Mouse (Mus musculus) liver, embryonic 13.5 days (tissue): ENCODE measurements around the gene Myb. TPM values are rescaled to one million over a fixed set of nuclear protein-coding genes. Genes with fewer than 3 reads are reported as not detected.

Source experiments
- ATAC-seq: fragments of 200-750 bp; cut with Nextera tagmentation; 2 replicates; pipeline ENCODE4 v1.8.0; 2017; ENCODE audit warnings: low read depth, mild to moderate bottlenecking, moderate number of reproducible peaks, moderate library complexity
- DNase-seq: peaks from one replicate; pipeline ENCODE4 v3.0.0; 2022
- H3K27ac ChIP-seq: fragments of 300-500 bp; sonication (generic); 2 replicates; pipeline ENCODE4 v1.5.1; 2015; ENCODE audit warnings: moderate library complexity, mild to moderate bottlenecking, inconsistent platforms
- H3K27me3 ChIP-seq: fragments of 300-500 bp; sonication (generic); 2 replicates; pipeline ENCODE4 v1.6.1; 2015; ENCODE audit warnings: mild to moderate bottlenecking, inconsistent platforms
- H3K36me3 ChIP-seq: fragments of 300-500 bp; sonication (generic); 2 replicates; pipeline ENCODE4 v1.6.1; 2015; ENCODE audit warnings: mild to moderate bottlenecking, inconsistent platforms
- H3K4me1 ChIP-seq: fragments of 300-500 bp; sonication (generic); replicated peaks from 2 replicates; pipeline ENCODE4 v1.6.1; 2015; ENCODE audit warnings: inconsistent platforms
- H3K4me2 ChIP-seq: fragments of 300-500 bp; sonication (generic); 2 replicates; pipeline ENCODE4 v1.6.1; 2015; ENCODE audit warnings: inconsistent platforms, mild to moderate bottlenecking, moderate library complexity
- H3K4me3 ChIP-seq: fragments of 300-500 bp; sonication (generic); replicated peaks from 2 replicates; pipeline ENCODE4 v1.5.1; 2015; ENCODE audit warnings: mild to moderate bottlenecking, inconsistent platforms
- H3K9ac ChIP-seq: fragments of 300-500 bp; sonication (generic); 2 replicates; pipeline ENCODE4 v1.6.1; 2015; ENCODE audit warnings: mild to moderate bottlenecking, inconsistent platforms
- H3K9me3 ChIP-seq: fragments of 300-500 bp; sonication (generic); replicated peaks from 2 replicates; pipeline ENCODE4 v1.6.1; 2016; ENCODE audit warnings: inconsistent platforms
- WGBS: fragments of 180-500 bp; shearing (Covaris S2); methylation state at CpG from one replicate; pipeline ENCODE4 v1.1.7; 2015; ENCODE audit not compliant: insufficient replicate concordance; 5-methylcytosine and 5-hydroxymethylcytosine counted together
- polyA plus RNA-seq: library from polyadenylated mRNA; unstranded; fragments of >200 nt; fragmentation: Nextera tagmentation; extraction: Ambion mirVana; gene quantifications from 2 replicates; pipeline ENCODE4 v1.2.1, GENCODE M21; 2015

Myb gene
- polyA plus RNA-seq, 1 experiment from 2014 or later = 15.0 TPM

DNA sequence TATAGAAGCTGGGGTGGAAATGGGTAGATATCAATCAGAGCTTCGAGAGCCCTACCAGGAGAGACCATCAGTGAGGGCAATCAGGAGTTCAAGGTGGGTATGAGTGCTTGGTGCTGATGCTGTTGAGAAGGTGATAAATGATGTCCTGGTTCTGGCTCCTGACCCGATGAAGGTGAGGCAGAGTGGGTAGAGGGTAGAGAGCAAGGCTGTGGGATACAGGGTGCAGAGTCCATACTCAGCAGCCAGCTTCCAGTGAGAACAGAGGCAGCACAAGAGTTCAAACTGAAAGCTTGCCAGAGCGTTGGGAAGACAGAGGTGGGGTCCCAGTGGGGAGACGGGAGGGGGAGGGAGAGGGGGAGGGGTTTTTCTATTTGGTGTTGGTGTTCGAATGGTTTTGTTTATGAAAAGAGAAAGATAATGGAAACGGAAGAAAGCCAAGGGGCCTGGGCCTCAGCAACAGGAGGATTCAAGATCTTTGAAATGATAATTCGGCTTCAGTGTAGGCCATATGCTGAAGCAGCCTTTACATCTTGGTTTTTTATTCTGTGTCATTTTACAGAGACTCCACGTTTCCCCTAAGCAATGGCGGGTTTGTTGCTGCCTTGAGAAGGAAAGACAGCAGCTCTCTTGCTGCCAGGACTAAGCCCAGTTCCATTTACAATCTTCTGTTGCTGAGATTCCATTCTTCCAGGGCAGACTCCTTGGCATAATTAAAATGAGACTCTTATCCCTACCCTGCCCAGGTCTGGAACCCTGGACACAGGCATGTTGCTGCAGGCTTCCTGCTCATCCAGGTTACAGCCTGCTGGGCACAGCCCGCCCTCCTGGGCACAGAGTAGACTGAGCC lies 32.5 kb upstream of the Myb start:
- Histone ChIP-seq H3K36me3 (no peaks in the 10 kb centered on the region), H3K9me3 (no peaks in the 10 kb centered on the region), H3K27ac (peak overlapping the region; percentile 20), H3K27me3 (no peaks in the 10 kb centered on the region), H3K9ac (0 out of 2 replicates have a peak overlapping the region, but pooled peaks have one; percentile 12), H3K4me2 (peak overlapping the region; percentile 24), H3K4me1 (peaks cover 74% of the 10 kb centered on the region), H3K4me3 (no peak overlapping the region)
- no peak for DNase-seq
- no peak for ATAC-seq
- 12% methylated on average over 10 of the region's 10 CpGs for WGBS

- H3K27ac ChIP-seq = peak overlapping the region; percentile 47; the same call in 1 of the 2 replicates
- no peak overlapping the region for H3K9ac ChIP-seq
- no peaks in the 10 kb centered on the region for H3K27me3 ChIP-seq
- 69% methylated on average over 10 of the region's 10 CpGs for WGBS
- H3K36me3 ChIP-seq = no peaks in the 10 kb centered on the region
- no peaks in the 10 kb centered on the region for H3K9me3 ChIP-seq
- peaks cover 72% of the 10 kb centered on the region for H3K4me1 ChIP-seq
- DNase-seq = no peak
- no peak for ATAC-seq
- H3K4me3 ChIP-seq = no peak overlapping the region
- no peak overlapping the region for H3K4me2 ChIP-seq
These were observed 31.7 kb upstream of the Myb start for GRCm38 (mm10) chr10:21192436-21192835.

DNA sequence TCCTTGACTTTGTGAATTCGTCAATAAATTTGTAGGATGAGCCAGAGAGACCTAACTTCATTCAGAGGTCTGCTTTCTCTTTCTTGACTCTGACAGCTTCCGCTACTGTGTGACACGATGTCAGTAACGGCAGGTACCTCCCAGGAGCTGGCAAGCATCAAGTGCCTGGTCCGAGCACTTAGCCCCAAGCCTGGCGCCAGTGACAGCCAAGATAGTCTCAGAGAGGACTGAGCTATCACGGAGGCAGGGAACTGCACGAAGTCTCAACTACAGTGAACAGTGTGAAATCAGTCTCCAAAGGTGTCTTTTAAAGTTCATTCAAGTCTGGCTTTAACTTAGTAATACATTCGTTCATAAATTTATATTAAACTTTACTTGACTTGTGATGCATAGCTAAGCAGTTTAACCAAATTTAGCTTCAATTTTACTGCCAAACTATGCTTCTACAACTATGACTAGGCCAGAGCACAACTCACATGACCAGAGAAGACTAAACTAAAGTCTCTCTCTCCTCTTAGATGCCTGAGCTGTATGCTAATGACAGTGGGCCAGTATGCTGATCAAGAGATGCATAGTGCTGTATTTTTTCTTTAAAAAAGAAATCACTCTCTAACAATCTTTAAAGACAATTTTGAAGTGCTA lies 29.1 kb upstream of the Myb start:
- Histone ChIP-seq H3K36me3 (no peaks in the 10 kb centered on the region), H3K9me3 (no peaks in the 10 kb centered on the region), H3K4me2 (no peak overlapping the region), H3K27ac (no peak overlapping the region), H3K4me3 (no peak overlapping the region), H3K27me3 (no peaks in the 10 kb centered on the region), H3K4me1 (peaks cover 59% of the 10 kb centered on the region), H3K9ac (no peak overlapping the region)
- ATAC-seq (no peak), DNase-seq (no peak)
- WGBS = 57% methylated on average over 9 of the region's 9 CpGs

DNA sequence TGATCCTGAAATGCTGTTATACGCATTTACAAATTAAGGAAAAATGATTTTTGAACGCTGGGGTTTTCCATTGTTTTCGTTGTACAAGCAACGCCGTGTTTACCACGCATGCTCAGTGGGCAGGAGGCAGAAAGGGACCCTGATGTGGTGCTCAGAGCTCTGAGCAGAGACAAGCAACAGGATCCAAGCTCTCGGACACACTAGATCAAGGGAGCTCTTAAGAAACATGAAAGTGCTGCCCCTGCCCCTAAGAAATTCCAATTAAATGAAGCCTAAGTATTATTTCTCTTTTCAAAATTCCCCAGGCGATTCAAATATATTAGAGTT lies 28.5 kb upstream of the Myb start:
- ATAC-seq (no peak), DNase-seq (no peak)
- H3K4me1 ChIP-seq = peaks cover 53% of the 10 kb centered on the region
- no peak overlapping the region for H3K27ac ChIP-seq
- H3K9me3 ChIP-seq = no peaks in the 10 kb centered on the region
- H3K9ac ChIP-seq = peak overlapping the region; percentile 61
- no peaks in the 10 kb centered on the region for H3K27me3 ChIP-seq
- WGBS = 18% methylated on average over 8 of the region's 8 CpGs
- no peaks in the 10 kb centered on the region for H3K36me3 ChIP-seq
- peak overlapping the region; percentile 68 for H3K4me2 ChIP-seq
- peak overlapping the region; percentile 64 for H3K4me3 ChIP-seq

DNA sequence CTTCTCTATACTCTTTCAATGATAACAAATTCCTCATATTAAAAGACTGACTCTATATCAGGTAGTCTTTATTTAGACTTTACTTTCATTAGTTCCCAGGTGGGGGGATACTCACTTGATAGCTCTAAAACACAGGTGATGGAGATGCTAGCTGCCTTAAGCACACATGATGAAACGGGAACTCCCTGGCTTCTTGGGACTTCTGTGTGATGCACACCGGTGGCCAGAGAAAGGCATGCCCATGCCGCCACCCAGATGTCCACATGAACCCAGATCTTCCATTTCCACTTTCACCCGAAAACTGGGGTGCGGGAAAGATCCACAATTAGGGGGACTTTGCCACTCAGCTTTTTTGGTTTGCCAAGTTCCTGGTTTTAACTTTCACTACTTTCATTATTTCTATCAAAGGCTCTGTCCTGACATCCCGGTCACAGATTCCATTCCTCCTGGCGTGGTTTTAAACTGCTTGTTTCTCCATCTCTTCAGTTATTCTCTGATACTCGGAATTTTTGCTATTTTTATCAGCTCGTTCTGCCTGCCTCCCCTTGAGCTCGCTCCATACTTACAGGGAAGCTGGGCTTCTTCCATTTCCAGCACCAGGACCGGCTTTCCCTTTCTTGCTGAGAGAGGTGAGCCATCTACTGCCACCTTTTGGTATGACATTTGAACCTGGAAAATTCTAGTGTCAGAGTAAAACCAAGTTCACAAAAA lies 27.9 kb upstream of the Myb start:
- Histone ChIP-seq H3K27me3 (no peaks in the 10 kb centered on the region), H3K9ac (peak overlapping the region; percentile 61), H3K4me2 (peak overlapping the region; percentile 68), H3K27ac (no peak overlapping the region), H3K4me1 (peaks cover 48% of the 10 kb centered on the region), H3K9me3 (no peaks in the 10 kb centered on the region), H3K36me3 (no peaks in the 10 kb centered on the region), H3K4me3 (peak overlapping the region; percentile 64)
- WGBS = 12% methylated on average over 11 of the region's 11 CpGs
- DNase-seq (peak; percentile 48), ATAC-seq (no peak)

DNA sequence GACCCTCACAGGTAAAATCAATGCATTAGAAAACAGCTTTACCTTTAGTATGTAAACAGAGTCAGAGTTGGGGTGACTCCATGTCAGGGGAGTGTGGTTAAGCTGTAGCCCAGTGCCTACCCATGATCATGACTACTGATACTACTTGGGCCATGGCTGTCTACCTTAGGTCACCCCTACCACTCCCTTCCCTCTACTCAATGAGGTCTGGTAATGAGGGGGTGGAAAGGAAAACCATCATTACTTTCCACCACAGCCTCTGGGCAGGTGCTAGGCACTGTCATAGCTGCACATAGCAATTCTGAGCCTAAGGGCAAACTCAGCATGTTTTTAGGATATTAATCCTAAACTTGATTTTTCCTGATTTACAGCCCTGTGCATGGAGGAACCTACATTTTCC lies 27.1 kb upstream of the Myb start:
- no peak for DNase-seq
- H3K4me1 ChIP-seq = peaks cover 39% of the 10 kb centered on the region
- H3K27me3 ChIP-seq = no peaks in the 10 kb centered on the region
- ATAC-seq = no peak
- H3K9ac ChIP-seq = no peak overlapping the region
- no peak overlapping the region for H3K4me3 ChIP-seq
- H3K27ac ChIP-seq = no peak overlapping the region
- no peak overlapping the region for H3K4me2 ChIP-seq
- H3K36me3 ChIP-seq = no peaks in the 10 kb centered on the region
- no peaks in the 10 kb centered on the region for H3K9me3 ChIP-seq

- DNase-seq = no peak
- H3K4me2 ChIP-seq = peak overlapping the region; percentile 36
These were observed 25.9 kb upstream of the Myb start for GRCm38 (mm10) chr10:21186733-21187132.

GRCm38 (mm10) chr10:21178711-21179110 lies 17.9 kb upstream of the Myb start:
- H3K4me1 ChIP-seq = no peaks in the 10 kb centered on the region
- H3K9me3 ChIP-seq = no peaks in the 10 kb centered on the region
- H3K4me3 ChIP-seq = no peak overlapping the region
- H3K36me3 ChIP-seq = no peaks in the 10 kb centered on the region
- H3K27me3 ChIP-seq = no peaks in the 10 kb centered on the region
- H3K9ac ChIP-seq = no peak overlapping the region
- DNase-seq (no peak), ATAC-seq (no peak)
- no peak overlapping the region for H3K27ac ChIP-seq
- no peak overlapping the region for H3K4me2 ChIP-seq
- WGBS = 40% methylated on average over 5 of the region's 5 CpGs

More at GRCm38 (mm10) chr10:21186733-21187132, 25.9 kb upstream of the Myb start:
- no peaks in the 10 kb centered on the region for H3K9me3 ChIP-seq
- H3K27ac ChIP-seq = no peak overlapping the region; the same call in 1 of the 2 replicates
- no peak overlapping the region for H3K4me3 ChIP-seq
- peak; percentile 66 for ATAC-seq
- no peak overlapping the region for H3K9ac ChIP-seq
- WGBS = 8% methylated on average over 5 of the region's 5 CpGs
- no peaks in the 10 kb centered on the region for H3K36me3 ChIP-seq
- no peaks in the 10 kb centered on the region for H3K27me3 ChIP-seq
- peaks cover 28% of the 10 kb centered on the region for H3K4me1 ChIP-seq

- H3K27ac ChIP-seq = no peak overlapping the region
- H3K27me3 ChIP-seq = no peaks in the 10 kb centered on the region
- H3K36me3 ChIP-seq = no peaks in the 10 kb centered on the region
- no peaks in the 10 kb centered on the region for H3K4me1 ChIP-seq
- DNase-seq (no peak), ATAC-seq (no peak)
- no peaks in the 10 kb centered on the region for H3K9me3 ChIP-seq
- H3K9ac ChIP-seq = no peak overlapping the region
- no peak overlapping the region for H3K4me3 ChIP-seq
- no peak overlapping the region for H3K4me2 ChIP-seq
- 80% methylated on average over 10 of the region's 10 CpGs for WGBS
These were observed 17.5 kb upstream of the Myb start for GRCm38 (mm10) chr10:21178281-21178680.

- no peak overlapping the region for H3K27ac ChIP-seq
- H3K4me3 ChIP-seq = no peak overlapping the region
- H3K27me3 ChIP-seq = no peaks in the 10 kb centered on the region
- no peaks in the 10 kb centered on the region; the same call in 1 of the 2 replicates for H3K9me3 ChIP-seq
- ATAC-seq (no peak), DNase-seq (no peak)
- no peaks in the 10 kb centered on the region for H3K36me3 ChIP-seq
- no peaks in the 10 kb centered on the region for H3K4me1 ChIP-seq
- no peak overlapping the region for H3K4me2 ChIP-seq
- 66% methylated on average over 4 of the region's 4 CpGs for WGBS
- H3K9ac ChIP-seq = no peak overlapping the region
These were observed 11.9 kb upstream of the Myb start for GRCm38 (mm10) chr10:21172650-21173200.

- Histone ChIP-seq H3K4me3 (no peak overlapping the region), H3K9me3 (no peaks in the 10 kb centered on the region; the same call in 1 of the 2 replicates), H3K27me3 (no peaks in the 10 kb centered on the region), H3K4me1 (no peaks in the 10 kb centered on the region), H3K9ac (no peak overlapping the region), H3K36me3 (no peaks in the 10 kb centered on the region), H3K27ac (no peak overlapping the region), H3K4me2 (no peak overlapping the region)
- 80% methylated on average over 8 of the region's 8 CpGs for WGBS
- ATAC-seq = no peak
- DNase-seq = no peak
These were observed 7.7 kb upstream of the Myb start for GRCm38 (mm10) chr10:21168466-21168865.
